Mouse (Mus musculus): ENCODE data around the gene Nop58. TPM values are rescaled to one million over a fixed set of nuclear protein-coding genes. Genes with fewer than 3 reads are reported as not detected.
"Not testable (repeated sequence)": the region's sequence is repeated elsewhere in the genome, so short reads cannot be mapped to it uniquely, and the experiment has no call there.

The Nop58 gene
- polyA plus RNA-seq, 1 experiment from 2014 or later, result 149 TPM

DNA sequence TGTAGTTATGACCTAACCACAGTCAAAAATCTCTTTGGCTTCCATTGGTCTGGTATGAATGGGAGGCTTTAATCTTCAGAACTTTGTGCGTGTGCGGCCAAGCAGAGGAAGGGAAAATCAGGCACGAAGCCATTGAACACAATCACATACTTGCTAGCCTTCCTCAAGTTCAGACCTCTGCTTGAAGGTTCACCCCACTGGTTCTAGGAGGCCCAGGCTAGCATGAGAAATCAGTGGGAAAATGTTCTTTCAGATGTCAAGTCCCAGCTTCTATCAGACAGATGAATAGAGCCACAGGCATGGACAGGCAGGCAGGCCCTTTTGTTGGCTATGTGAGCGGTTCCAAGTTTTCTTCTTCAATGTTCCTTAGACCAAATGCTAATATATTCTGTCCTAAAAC lies 46.0 kb downstream of the Nop58 start:
- no peak for ATAC-seq (ENCODE audit: low read depth)
- 67% methylated on average over 4 of the region's 4 CpGs for WGBS
- no peak overlapping the region for H3K9ac ChIP-seq
- H3K9me3 ChIP-seq, result no peaks in the 10 kb centered on the region
- no peaks in the 10 kb centered on the region for H3K4me1 ChIP-seq (replicated peaks)
- no peaks in the 10 kb centered on the region for H3K27me3 ChIP-seq
- no peak overlapping the region for H3K4me3 ChIP-seq
- H3K27ac ChIP-seq (replicated peaks), result no peak overlapping the region
- no peaks in the 10 kb centered on the region for H3K36me3 ChIP-seq
- H3K4me2 ChIP-seq, result no peak overlapping the region

DNA sequence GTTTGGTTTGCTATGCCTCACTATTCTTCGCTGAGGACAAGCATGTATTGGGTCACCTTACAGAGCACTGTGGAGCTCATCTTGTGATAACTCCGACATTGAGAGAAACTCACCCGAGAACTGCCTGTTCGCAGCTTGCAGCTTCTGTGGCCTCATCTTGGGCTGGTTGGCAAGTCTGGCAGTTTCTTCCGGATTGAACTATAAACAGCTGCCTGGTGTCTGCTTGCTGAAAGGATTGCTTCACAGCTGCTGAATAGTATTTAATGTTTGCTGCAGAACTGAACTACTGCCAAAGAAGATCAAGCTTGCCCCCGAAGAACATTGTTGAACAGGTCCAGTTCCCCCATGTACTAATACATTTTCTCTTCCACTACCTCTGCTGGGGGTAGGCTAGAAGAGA lies 49.3 kb downstream of the Nop58 start:
- H3K9ac ChIP-seq, result no peak overlapping the region
- H3K4me2 ChIP-seq, result no peak overlapping the region
- no peaks in the 10 kb centered on the region for H3K4me1 ChIP-seq (replicated peaks)
- ATAC-seq (ENCODE audit: low read depth), result no peak
- no peaks in the 10 kb centered on the region for H3K9me3 ChIP-seq
- WGBS, result 82% methylated on average over 6 of the region's 6 CpGs
- H3K4me3 ChIP-seq, result no peak overlapping the region
- no peak overlapping the region for H3K27ac ChIP-seq (replicated peaks)
- no peaks in the 10 kb centered on the region for H3K27me3 ChIP-seq
- H3K36me3 ChIP-seq, result no peaks in the 10 kb centered on the region

DNA sequence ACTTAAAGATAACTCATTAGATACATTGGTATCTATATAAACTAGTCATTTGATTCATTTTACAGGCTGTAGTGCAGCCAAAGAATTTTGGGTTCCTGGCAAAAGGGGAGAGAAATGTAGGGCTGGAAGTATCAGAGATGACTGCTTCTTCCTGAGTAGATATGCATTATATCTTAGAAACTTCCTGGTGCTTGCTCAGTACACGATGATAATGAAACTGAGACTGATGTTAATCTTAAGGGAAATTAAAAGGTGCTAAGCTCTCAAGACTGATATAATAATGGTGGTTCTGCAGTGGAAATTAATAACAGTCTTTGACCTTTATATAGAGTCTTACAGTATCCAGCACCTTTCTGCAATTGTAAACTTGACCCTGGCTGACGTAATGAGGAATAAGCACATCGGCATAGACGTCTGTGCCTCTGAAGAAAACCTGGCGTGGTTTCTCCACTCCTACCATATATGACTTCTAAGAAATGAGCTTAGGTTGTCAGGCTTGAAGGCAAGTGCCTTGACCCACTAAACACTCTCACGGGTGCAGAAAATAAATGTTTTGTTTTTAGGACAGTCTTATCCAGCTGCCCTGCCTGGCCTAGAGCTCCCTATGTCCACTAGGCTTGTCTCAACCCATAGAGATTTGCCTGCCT lies 54.1 kb downstream of the Nop58 start:
- no peak for ATAC-seq (ENCODE audit: low read depth)
- Histone ChIP-seq H3K27me3 (no peaks in the 10 kb centered on the region), H3K36me3 (no peaks in the 10 kb centered on the region), H3K9ac (no peak overlapping the region), H3K9me3 (no peaks in the 10 kb centered on the region; the same call in 1 of the 2 replicates), H3K27ac (replicated peaks) (no peak overlapping the region), H3K4me1 (replicated peaks) (no peaks in the 10 kb centered on the region), H3K4me3 (no peak overlapping the region), H3K4me2 (no peak overlapping the region)
- 85% methylated on average over 6 of the region's 6 CpGs for WGBS

DNA sequence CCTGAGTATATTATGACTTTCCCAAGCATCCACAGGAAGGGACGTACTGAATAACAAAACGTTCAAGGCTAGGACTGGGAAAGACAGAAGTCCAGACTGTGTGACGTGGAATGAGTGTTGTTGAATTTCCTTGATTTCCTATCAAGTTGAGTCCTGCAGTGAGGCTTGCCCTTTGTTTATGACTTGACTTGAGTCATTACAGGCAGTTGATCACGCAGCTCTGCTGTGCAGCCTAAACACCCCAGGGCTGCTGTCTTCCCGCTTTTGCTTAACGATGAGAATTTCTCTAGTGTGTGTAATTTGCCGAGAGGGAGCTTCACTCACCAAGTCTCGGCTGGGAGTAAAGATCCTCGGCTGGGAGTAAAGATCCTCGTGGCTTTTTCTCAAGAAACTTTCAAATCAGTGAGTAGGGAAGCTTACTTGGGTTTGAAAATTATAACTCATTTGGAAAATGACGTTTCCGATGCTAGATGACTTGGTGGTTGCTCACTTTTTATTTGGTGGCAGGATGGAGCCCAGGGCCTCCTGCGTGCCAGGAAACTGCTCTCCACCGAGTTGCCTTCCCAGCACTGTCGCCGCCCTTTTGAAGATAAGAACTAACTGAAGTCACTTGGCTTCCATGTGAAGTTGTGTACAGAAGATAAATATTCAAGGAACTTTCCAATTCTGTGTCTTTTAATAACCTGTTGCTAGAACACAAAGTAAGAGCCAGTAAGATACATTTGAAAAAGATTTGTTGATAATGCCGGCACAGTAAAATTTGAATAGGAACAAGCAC lies 55.0 kb downstream of the Nop58 start:
- WGBS, result 76% methylated on average over 17 of the region's 17 CpGs
- Histone ChIP-seq H3K9me3 (no peaks in the 10 kb centered on the region; the same call in 1 of the 2 replicates), H3K36me3 (no peaks in the 10 kb centered on the region), H3K4me2 (no peak overlapping the region), H3K4me3 (no peak overlapping the region), H3K27me3 (no peaks in the 10 kb centered on the region), H3K9ac (no peak overlapping the region), H3K27ac (replicated peaks) (no peak overlapping the region), H3K4me1 (replicated peaks) (no peaks in the 10 kb centered on the region)
- ATAC-seq (ENCODE audit: low read depth), result no peak

DNA sequence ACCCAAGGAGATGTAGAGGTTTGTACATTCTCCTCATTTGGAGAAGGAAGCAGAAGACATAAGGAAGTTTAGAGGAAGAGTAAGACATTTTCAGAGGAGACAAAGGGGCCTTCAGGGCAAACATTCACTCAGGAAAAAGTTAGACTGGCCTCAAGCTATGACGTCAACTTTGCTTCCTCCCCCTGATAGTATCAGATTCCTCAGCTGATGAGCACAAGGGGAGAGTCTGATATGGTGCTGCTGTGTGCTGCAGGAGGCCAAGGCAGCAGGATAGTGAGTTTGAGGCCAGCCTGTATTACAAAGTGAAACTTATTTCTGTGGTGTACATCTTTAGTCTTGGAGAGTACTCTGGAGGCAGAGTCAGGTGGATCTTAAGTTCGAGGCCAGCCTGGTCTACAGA lies 64.3 kb downstream of the Nop58 start:
- H3K4me1 ChIP-seq (replicated peaks), result no peaks in the 10 kb centered on the region
- no peaks in the 10 kb centered on the region for H3K36me3 ChIP-seq
- H3K4me3 ChIP-seq, result no peak overlapping the region
- 77% methylated on average over 2 of the region's 2 CpGs for WGBS
- no peak overlapping the region for H3K9ac ChIP-seq
- no peak for ATAC-seq (ENCODE audit: low read depth)
- H3K27me3 ChIP-seq, result no peaks in the 10 kb centered on the region
- no peak overlapping the region for H3K27ac ChIP-seq (replicated peaks)
- no peak overlapping the region for H3K4me2 ChIP-seq
- H3K9me3 ChIP-seq, result no peaks in the 10 kb centered on the region

DNA sequence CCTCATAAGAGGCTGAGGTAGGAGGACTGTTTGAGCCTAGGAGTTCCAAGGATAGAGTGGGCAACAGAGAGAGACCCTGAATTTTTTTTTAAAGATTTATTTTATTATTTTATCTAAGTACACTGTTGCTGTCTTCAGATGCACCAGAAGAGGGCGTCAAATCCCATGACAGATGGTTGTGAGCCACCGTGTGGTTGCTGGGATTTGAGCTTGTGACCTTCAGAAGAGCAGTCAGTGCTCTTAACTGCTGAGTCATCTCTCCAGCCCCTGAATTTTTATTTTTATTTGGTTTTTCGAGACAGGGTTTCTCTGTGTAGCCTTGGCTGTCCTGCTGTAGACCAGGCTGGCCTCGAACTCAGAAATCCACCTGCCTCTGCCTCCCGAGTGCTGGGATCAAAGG lies 65.0 kb downstream of the Nop58 start:
- not testable (repeated sequence) for ATAC-seq (ENCODE audit: low read depth); H3K36me3 ChIP-seq; H3K9me3 ChIP-seq; H3K27me3 ChIP-seq; H3K4me2 ChIP-seq; H3K4me1 ChIP-seq (replicated peaks); H3K4me3 ChIP-seq; H3K9ac ChIP-seq; H3K27ac ChIP-seq (replicated peaks)
- 72% methylated on average over 5 of the region's 5 CpGs for whole genome bisulfite sequencing

DNA sequence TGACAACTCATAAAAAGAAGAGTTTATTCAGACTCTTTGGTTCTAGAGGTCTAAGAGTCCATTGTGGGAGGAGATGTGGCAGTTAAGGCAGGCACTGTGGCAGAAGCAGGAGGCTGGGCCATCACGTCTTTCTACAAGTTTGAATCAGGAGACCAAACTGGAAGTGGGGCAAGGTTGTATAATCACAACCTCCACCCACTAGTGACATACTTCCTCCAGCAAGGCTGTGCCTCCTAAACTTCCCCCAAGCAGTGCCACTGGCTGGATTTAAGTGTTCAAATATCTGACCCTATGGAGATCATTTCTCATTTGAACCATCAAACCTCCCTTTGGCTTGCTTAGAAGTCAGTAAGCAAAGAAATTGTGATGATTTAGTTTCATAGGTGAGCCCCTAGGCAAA lies 70.5 kb downstream of the Nop58 start:
- no peak overlapping the region for H3K27ac ChIP-seq (replicated peaks)
- WGBS, result 33% methylated on average over 1 of the region's 1 CpGs
- no peak for ATAC-seq (ENCODE audit: low read depth)
- no peak overlapping the region for H3K9ac ChIP-seq
- no peaks in the 10 kb centered on the region for H3K27me3 ChIP-seq
- no peak overlapping the region for H3K4me3 ChIP-seq
- no peak overlapping the region for H3K4me2 ChIP-seq
- no peaks in the 10 kb centered on the region for H3K9me3 ChIP-seq
- H3K36me3 ChIP-seq, result no peaks in the 10 kb centered on the region
- H3K4me1 ChIP-seq (replicated peaks), result no peaks in the 10 kb centered on the region

DNA sequence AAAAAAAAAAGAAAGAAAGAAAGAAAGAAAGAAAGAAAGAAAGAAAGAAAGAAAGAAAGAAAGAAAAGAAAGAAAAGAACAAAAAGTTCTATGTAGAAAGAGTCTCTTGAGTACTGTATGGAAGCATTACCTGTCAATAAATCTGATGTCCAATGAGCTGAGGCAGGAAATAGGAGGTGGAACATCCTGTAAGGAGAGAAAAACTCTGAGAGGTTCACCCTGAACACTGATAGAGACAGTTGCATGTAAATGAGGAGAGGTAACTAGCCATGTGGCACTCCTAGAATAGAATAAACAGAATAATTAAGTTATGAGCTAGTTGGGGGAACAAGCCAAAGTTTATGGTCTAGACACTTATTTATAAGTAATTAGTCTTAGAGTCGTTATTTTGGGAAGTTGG lies 73.6 kb downstream of the Nop58 start:
- Histone ChIP-seq H3K36me3 (no peaks in the 10 kb centered on the region), H3K4me3 (no peak overlapping the region)
- WGBS, result 76% methylated on average over 1 of the region's 1 CpGs

DNA sequence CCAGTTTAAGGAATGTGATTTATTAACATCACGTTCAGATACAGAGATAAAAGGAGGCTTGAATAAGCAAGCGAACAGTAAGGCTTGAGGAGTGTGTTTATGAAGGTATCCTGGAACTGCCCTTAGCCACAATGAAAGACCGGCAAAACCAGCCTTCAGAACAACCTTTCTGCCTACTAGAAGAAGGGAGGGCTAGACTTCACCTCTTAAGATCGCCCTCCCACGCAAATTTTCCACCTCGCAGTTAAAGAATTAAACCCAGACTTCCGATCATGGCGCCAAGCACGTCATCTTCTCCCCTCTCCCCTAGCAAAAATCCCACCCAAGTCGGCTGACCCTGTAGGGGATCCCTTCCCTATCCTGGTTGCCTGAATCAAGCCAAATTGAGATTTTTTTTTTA lies 77.4 kb downstream of the Nop58 start:
- WGBS, result 2% methylated on average over 10 of the region's 10 CpGs
- Histone ChIP-seq H3K36me3 (no peaks in the 10 kb centered on the region), H3K4me2 (peak overlapping the region; percentile 91), H3K4me1 (replicated peaks) (peaks cover 20% of the 10 kb centered on the region), H3K27me3 (no peaks in the 10 kb centered on the region), H3K9ac (peak overlapping the region; percentile 85), H3K4me3 (peak overlapping the region; percentile 60), H3K27ac (replicated peaks) (peak overlapping the region; percentile 99), H3K9me3 (no peaks in the 10 kb centered on the region)
- 0 out of 2 replicates have a peak, but pooled peaks have one; percentile 1 for ATAC-seq (ENCODE audit: low read depth)

More for the DNA sequence above, 73.6 kb downstream of the Nop58 start:
- H3K27me3 ChIP-seq, result no peaks in the 10 kb centered on the region
- no peak for ATAC-seq (ENCODE audit: low read depth)
- peaks cover 4% of the 10 kb centered on the region for H3K4me1 ChIP-seq (replicated peaks)
- H3K27ac ChIP-seq (replicated peaks), result no peak overlapping the region
- no peak overlapping the region for H3K9ac ChIP-seq
- no peak overlapping the region for H3K4me2 ChIP-seq
- no peaks in the 10 kb centered on the region for H3K9me3 ChIP-seq

DNA sequence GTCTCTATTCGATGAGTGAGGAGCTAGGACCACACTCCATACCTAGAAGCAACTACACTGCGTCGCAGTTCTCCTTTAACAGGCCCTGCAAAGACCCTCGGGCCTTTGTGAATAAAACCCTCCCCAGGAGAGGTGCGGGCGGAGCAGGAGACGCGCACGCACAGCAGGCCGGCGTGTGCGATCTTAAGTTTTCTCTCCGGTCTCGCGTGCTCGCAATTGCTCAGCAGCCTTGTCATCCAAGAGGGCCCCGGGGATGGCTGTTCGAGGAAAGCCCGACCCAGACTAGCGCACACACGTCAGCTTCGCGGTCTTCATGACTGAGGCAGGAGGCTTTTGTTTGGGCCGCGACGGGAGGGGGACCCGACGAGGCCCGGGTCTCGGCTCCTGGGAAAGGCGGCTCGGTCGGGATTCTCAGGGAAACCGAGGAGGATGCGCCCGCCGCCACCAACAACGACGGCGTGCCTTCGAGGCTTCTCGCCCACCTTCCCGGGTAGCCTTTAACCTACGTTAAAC lies 77.9 kb downstream of the Nop58 start:
- Histone ChIP-seq H3K4me3 (peak overlapping the region; percentile 60), H3K9ac (peak overlapping the region; percentile 85), H3K9me3 (no peaks in the 10 kb centered on the region), H3K27me3 (no peaks in the 10 kb centered on the region), H3K27ac (replicated peaks) (peak overlapping the region; percentile 99), H3K36me3 (no peaks in the 10 kb centered on the region), H3K4me1 (replicated peaks) (peaks cover 23% of the 10 kb centered on the region), H3K4me2 (peak overlapping the region; percentile 91)
- WGBS, result under 1% methylated on average over 44 of the region's 44 CpGs
- peak; percentile 71 for ATAC-seq (ENCODE audit: low read depth)

DNA sequence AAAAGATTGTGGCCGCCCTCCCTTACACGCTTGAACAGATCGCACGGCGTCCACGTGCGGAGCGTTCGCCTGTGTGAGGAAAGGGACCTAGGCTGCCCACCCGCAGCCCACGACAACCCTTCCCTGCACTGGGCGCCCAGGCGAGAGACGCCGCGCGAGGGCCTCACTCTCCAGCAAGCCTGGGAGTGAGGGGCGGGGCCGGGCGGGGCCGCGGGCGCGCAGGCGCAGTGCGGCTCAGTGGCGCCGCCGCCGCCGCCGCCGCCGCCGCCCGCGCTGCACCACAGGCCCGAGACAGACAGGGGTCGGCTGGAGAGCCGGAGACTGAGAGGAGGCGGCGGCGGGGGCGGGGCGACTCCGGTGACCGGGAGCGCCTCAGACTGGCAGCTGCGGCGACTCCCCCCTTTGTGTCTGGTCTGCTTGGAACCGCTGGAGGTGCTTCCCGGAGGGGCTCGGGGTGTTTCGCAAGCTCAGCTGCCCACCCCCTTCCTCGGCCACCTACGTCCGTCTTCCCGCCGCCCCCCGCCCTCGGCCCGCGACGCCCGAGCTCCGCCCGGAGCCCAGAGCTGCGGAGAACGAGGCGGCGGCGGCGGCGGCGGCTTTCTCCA lies 78.5 kb downstream of the Nop58 start, which contains the start of gene Bmpr2:
Gene Bmpr2, plus strand, starts transcription at position 237 of the 605 bp plus-strand sequence.
- Histone ChIP-seq H3K4me3 (peak within 1 kb of the TSS; percentile 60), H3K27ac (replicated peaks) (peak within 1 kb of the TSS; percentile 99), H3K9me3 (no peaks in the 10 kb centered on the region), H3K9ac (peak within 1 kb of the TSS; percentile 85), H3K4me1 (replicated peaks) (peaks cover 29% of the 10 kb centered on the region), H3K27me3 (no peaks in the 10 kb centered on the region), H3K36me3 (peaks cover 2% of the 10 kb centered on the region; the same call in 1 of the 2 replicates), H3K4me2 (peak within 1 kb of the TSS; percentile 91)
- under 1% methylated on average over 75 of the region's 75 CpGs for WGBS
- ATAC-seq (ENCODE audit: low read depth), result peak; percentile 94

DNA sequence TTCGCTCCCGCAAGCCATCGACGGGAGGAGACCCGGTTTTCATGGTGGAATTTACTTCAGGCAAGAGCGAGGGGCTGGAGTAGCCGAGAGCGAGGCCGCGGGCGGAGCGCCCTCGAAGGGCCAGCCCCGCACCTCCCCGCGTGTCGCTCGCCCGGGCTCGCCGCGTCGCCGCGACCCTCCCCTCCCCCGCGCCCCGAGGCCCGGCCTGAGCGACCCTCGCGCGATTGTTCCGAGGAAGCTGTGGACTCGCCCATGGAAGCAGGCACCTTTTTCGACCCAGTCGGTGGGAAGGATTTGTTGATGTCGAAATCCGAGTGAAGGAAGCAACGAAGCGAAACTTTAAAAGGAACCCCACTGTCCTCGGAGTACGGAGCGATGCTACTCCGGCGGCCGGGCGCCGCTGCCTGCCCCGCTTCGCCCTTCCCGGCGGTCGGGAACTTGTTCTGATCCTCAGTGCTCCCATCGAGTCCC lies 79.0 kb downstream of the Nop58 start:
- Histone ChIP-seq H3K27ac (replicated peaks) (peak overlapping the region; percentile 99), H3K4me2 (peak overlapping the region; percentile 91), H3K9me3 (no peaks in the 10 kb centered on the region), H3K36me3 (peaks cover 3% of the 10 kb centered on the region; the same call in 1 of the 2 replicates), H3K9ac (peak overlapping the region; percentile 85), H3K27me3 (no peaks in the 10 kb centered on the region), H3K4me3 (peak overlapping the region; percentile 60), H3K4me1 (replicated peaks) (peaks cover 35% of the 10 kb centered on the region)
- ATAC-seq (ENCODE audit: low read depth), result peak; percentile 68
- WGBS, result under 1% methylated on average over 54 of the region's 55 CpGs

Data from neural tube, embryonic 13.5 days (tissue).